8 mouse cellular contexts compared by ENCODE assay signal in the genomic region with DNA sequence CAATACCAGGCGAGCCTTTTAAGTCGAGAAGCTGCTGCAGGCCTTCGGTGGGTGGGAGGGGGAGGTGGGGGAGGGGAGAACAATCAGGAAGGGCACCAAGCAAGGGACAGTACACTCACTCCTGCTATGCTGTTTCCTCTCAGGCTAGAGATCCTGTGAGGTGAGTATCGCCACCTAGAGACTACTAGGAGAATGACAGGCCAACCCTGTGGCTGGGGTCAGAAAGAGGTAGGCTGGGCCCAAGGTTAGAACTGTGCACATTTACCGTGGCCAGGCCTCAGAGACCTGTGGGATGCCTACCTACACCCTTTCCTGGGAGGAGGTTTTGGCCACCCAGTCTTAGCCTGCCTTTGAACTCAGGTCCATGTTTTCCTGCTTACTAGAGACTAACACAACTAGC.
DNase-seq lines count a peak whose midpoint lies in the region; ATAC-seq and TF ChIP-seq lines count a peak whose summit lies in the region.

No protein-coding gene starts in this region.

- ATAC-seq in embryonic facial prominence, embryonic 11.5 days (replicated peaks; ENCODE audit: insufficient number of reproducible peaks, low FRiP score, low TSS enrichment, low read depth) = peak; percentile 37; the same call in 1 of the 2 replicates
- 0 out of 2 replicates have a peak, but pooled peaks have one; percentile 62 for ATAC-seq in megakaryocyte-erythroid progenitor cell, adult 5-6 weeks (replicated peaks; ENCODE audit: low FRiP score, low TSS enrichment, poor library complexity, severe bottlenecking)

- no peak overlapping the region for H3K9ac ChIP-seq in ES-Bruce4 (ENCODE audit: low read depth, poor library complexity, severe bottlenecking)
- no peak overlapping the region for H3K9ac ChIP-seq in embryonic facial prominence, embryonic 11.5 days (replicated peaks; ENCODE audit: low read length)

- H3K27me3 ChIP-seq in ES-Bruce4 (ENCODE audit: control insufficient read depth, insufficient read depth, low read length, poor library complexity, severe bottlenecking) = no peaks in the 10 kb centered on the region
- no peaks in the 10 kb centered on the region for H3K27me3 ChIP-seq in embryonic facial prominence, embryonic 11.5 days (ENCODE audit: control insufficient read depth, insufficient read depth, low read length)

- TF ChIP-seq CTCF in ES-Bruce4 (IDR thresholded peaks at IDR 0.05; ENCODE audit: low read depth, low read length) = peak; percentile 75

- DNase-seq in adrenal gland, postnatal 14 days = peak; percentile 67
- DNase-seq in adrenal gland, postnatal 10 days = no peak
- peak; percentile 76 for DNase-seq in embryonic facial prominence, embryonic 11.5 days (ENCODE audit: low spot score)
- DNase-seq in kidney, adult 8-10 months = peak; percentile 23 to 50
- DNase-seq in right cerebral cortex, postnatal 25 days = no peak
- no peak for DNase-seq in ovary, postnatal 36 days (ENCODE audit: low spot score)

- no peak for TF ChIP-seq POLR2A in ES-Bruce4 (IDR thresholded peaks at IDR 0.05; ENCODE audit: insufficient read depth, low read length)

- TF ChIP-seq EP300 in ES-Bruce4 (IDR thresholded peaks at IDR 0.05; ENCODE audit: insufficient read depth, low read depth, low read length) = no peak

- no peak overlapping the region for H3K4me2 ChIP-seq in embryonic facial prominence, embryonic 11.5 days (ENCODE audit: low read depth, low read length)

- H3K27ac ChIP-seq in ES-Bruce4 (ENCODE audit: insufficient read depth, low read length) = no peak overlapping the region
- H3K27ac ChIP-seq in embryonic facial prominence, embryonic 11.5 days (replicated peaks; ENCODE audit: low read depth, low read length) = no peak overlapping the region

- H3K4me3 ChIP-seq in ES-Bruce4 (ENCODE audit: low read depth, low read length) = no peak overlapping the region
- no peak overlapping the region for H3K4me3 ChIP-seq in embryonic facial prominence, embryonic 11.5 days (ENCODE audit: low read depth, low read length)

- H3K4me1 ChIP-seq in ES-Bruce4 (ENCODE audit: control insufficient read depth, insufficient read depth, low read length) = no peaks in the 10 kb centered on the region
- no peaks in the 10 kb centered on the region for H3K4me1 ChIP-seq in embryonic facial prominence, embryonic 11.5 days (ENCODE audit: control insufficient read depth, insufficient read depth, low read length)

- H3K36me3 ChIP-seq in ES-Bruce4 (ENCODE audit: control insufficient read depth, insufficient read depth, low read length, poor library complexity, severe bottlenecking) = no peaks in the 10 kb centered on the region
- H3K36me3 ChIP-seq in embryonic facial prominence, embryonic 11.5 days (replicated peaks; ENCODE audit: control insufficient read depth, insufficient read depth, low read depth, low read length) = no peaks in the 10 kb centered on the region

- WGBS in embryonic facial prominence, embryonic 11.5 days = 5% methylated on average over 5 of the region's 5 CpGs

- H3K9me3 ChIP-seq in ES-Bruce4 (replicated peaks; ENCODE audit: control insufficient read depth, insufficient read depth, low read length, poor library complexity, severe bottlenecking) = no peaks in the 10 kb centered on the region
- H3K9me3 ChIP-seq in embryonic facial prominence, embryonic 11.5 days (replicated peaks; ENCODE audit: control insufficient read depth, low read length) = no peaks in the 10 kb centered on the region

Comparison
In these comparisons a context has a peak if more than half of its experiments do, and no peak if none do; other contexts are left out.
1. DNase-seq: peak in adrenal gland, postnatal 14 days (single experiment), embryonic facial prominence, embryonic 11.5 days (single experiment) and kidney, adult 8-10 months (2 of 2); none in adrenal gland, postnatal 10 days (single experiment), right cerebral cortex, postnatal 25 days (single experiment) and ovary, postnatal 36 days (single experiment).